Mouse (Mus musculus) bone marrow macrophage, adult 2 months (primary cell): ENCODE measurements around the gene Maats1. TPM values are rescaled to one million over a fixed set of nuclear protein-coding genes. Genes with fewer than 3 reads are reported as not detected.
A peak's percentile ranks its signal among the peaks of the same experiment; 100 is the strongest.
"Not testable (repeated sequence)": the region's sequence is repeated elsewhere in the genome, so short reads cannot be mapped to it uniquely, and the experiment has no call there.

Experiments
- H3K27ac ChIP-seq: 2 replicates; pipeline ENCODE4 v1.5.1; 2012; ENCODE audit warnings: low read depth, low read length; ENCODE audit not compliant: insufficient read depth
- H3K4me1 ChIP-seq: 2 replicates; pipeline ENCODE4 v1.6.1; 2012; ENCODE audit warnings: low read length; ENCODE audit not compliant: control insufficient read depth, insufficient read depth
- H3K4me3 ChIP-seq: 2 replicates; pipeline ENCODE4 v1.5.1; 2012; ENCODE audit warnings: mild to moderate bottlenecking, low read length, moderate library complexity; ENCODE audit not compliant: insufficient read depth
- CTCF ChIP-seq: IDR thresholded peaks from 2 replicates; pipeline ENCODE4 v1.5.1; 2012; ENCODE audit warnings: low read depth, mild to moderate bottlenecking, low read length, moderate library complexity
- POLR2A ChIP-seq: IDR thresholded peaks from 2 replicates; pipeline ENCODE4 v1.6.1; 2012; ENCODE audit warnings: mild to moderate bottlenecking, low read depth, low read length, borderline replicate concordance
- polyA plus RNA-seq: library from polyadenylated mRNA; stranded (reverse); fragments of >200 nt; gene quantifications from 2 replicates; pipeline ENCODE4 v1.2.4, GENCODE M21; 2012; ENCODE audit not compliant: missing spikeins, insufficient read depth, insufficient read length

Maats1 gene
- polyA plus RNA-seq, 1 experiment: not detected

DNA sequence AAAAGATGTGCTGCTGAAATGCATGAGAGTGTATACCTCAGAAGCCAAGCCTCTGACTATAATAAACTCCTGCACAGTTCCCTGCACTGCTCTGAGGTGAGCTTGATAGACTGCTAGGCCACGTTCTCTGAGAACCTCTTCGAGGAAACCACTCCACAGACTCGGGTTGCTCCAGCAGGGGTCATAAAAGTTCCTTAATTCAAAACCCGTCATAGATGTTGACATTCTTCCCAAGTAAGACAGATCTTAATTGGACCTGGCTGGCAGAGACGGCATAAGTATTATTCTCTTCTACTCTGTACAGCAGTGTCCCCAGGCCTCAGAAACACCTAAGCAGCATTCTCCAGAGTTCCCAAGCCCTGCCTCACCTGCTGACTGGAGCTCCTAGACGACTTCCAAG is 9.0 kb upstream of the Maats1 start:
- Histone ChIP-seq H3K4me3 (no peak overlapping the region), H3K4me1 (peaks cover 3% of the 10 kb centered on the region), H3K27ac (no peak overlapping the region)
- TF ChIP-seq CTCF (no peak), POLR2A (no peak)

GRCm38 (mm10) chr16:38350361-38350855 is 8.5 kb upstream of the Maats1 start:
- no peak overlapping the region for H3K4me3 ChIP-seq
- TF ChIP-seq CTCF (no peak), POLR2A (no peak)
- no peak overlapping the region for H3K27ac ChIP-seq
- peaks cover 4% of the 10 kb centered on the region for H3K4me1 ChIP-seq

DNA sequence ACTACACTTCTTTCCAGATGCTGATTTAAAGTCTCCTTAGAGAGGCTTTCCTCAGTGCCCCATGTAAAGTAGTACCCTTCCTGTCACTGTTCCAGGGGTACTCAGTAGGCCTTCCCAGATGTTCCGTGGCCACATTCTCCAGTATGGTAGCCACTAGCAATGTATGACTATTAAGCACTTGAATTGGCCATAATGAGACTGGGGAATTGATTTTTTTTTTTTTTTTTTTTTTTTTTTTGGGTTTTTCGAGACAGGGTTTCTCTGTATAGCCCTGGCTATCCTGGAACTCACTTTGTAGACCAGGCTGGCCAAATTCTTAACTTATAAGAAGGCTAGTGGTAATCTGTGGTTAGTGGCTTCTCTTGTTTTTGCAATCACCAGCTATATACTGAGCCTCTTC is 7.9 kb upstream of the Maats1 start:
- Histone ChIP-seq H3K27ac (no peak overlapping the region), H3K4me3 (no peak overlapping the region), H3K4me1 (peaks cover 5% of the 10 kb centered on the region)
- TF ChIP-seq POLR2A: no peak
- no peak for TF ChIP-seq CTCF

- H3K27ac ChIP-seq: no peak overlapping the region; the same call in 1 of the 2 replicates
Observed at GRCm38 (mm10) chr16:38348217-38348761, 6.3 kb upstream of the Maats1 start.

DNA sequence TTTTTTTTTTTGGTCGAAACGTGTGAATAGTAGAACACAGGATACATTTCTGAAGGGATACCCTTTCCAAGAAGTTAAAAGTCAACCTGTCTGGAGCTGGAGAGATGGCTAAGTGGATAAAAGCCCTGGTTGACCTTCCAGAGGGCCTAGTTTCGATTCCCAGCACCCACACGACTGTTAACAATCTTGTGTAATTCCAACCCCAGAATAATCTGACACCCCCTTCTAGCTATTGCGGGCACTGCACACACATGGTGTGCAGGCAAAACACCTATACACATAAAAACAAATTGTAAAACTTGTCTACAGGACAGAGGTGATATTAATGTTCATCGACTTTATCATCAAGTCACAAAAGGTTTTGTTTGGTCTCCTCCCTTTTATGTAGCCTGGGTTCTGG is 5.6 kb upstream of the Maats1 start:
- TF ChIP-seq POLR2A: no peak
- TF ChIP-seq CTCF: no peak
- Histone ChIP-seq H3K4me1 (peaks cover 5% of the 10 kb centered on the region), H3K4me3 (peak overlapping the region; percentile 70), H3K27ac (peak overlapping the region; percentile 15; the same call in 1 of the 2 replicates)

More at GRCm38 (mm10) chr16:38348217-38348761, 6.3 kb upstream of the Maats1 start:
- peaks cover 5% of the 10 kb centered on the region for H3K4me1 ChIP-seq
- TF ChIP-seq CTCF (no peak), POLR2A (no peak)
- H3K4me3 ChIP-seq: peak overlapping the region; percentile 45

DNA sequence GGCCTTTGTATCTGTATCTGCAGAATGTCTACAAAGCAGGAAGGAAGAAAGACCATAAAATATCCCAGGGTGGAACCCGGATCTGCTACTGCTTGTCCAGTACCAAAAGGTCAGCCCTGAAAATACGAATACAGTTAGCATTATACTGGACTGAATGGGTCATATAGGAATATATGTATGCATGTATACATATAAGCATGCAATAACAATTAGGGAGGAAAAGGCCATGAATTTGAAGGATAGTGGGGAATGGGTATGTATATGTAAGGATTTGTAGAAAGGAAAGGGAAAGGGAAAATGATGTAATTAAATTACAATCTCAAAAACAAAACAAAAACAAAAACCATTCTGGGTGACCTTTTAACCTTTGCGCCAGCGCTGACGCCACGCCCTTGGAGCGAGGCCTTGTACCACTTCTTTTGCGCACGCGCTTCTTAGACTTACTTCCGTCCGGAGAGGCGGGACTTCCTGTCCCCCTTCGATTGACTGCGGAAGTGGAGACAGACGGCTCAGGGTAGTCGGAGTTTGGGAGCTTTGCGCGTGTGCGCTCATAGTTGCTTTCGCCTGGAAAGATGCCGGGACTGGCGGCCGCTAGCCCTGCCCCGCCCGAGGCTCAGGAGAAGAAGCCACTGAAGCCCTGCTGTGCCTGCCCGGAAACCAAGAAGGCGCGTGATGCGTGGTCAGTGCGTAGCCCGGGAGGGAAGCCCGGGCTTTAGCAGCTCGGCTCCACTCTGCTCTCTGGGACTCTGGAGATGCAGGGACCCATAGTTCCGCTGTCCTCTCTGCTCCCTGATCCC is 4.8 kb upstream of the Maats1 start, which contains the start of the genes Cox17 and Gm21987:
Cox17 (plus strand) TSS at position 463 of the 797 bp plus-strand sequence.
Gm21987 (plus strand) TSS at position 512 of the 797 bp plus-strand sequence.
- H3K27ac ChIP-seq: peak within 1 kb of the TSS; percentile 82
- TF ChIP-seq CTCF (no peak), POLR2A (no peak)
- H3K4me3 ChIP-seq: peak within 1 kb of the TSS; percentile 70
- H3K4me1 ChIP-seq: peaks cover 7% of the 10 kb centered on the region

GRCm38 (mm10) chr16:38344941-38345725 is 3.2 kb upstream of the Maats1 start:
- Histone ChIP-seq H3K4me1 (peaks cover 7% of the 10 kb centered on the region), H3K27ac (no peak overlapping the region), H3K4me3 (no peak overlapping the region)
- no peak for TF ChIP-seq POLR2A
- TF ChIP-seq CTCF: no peak

- not testable (repeated sequence) for H3K4me1 ChIP-seq, H3K4me3 ChIP-seq, H3K27ac ChIP-seq
Observed at GRCm38 (mm10) chr16:38338077-38338476, 3.9 kb downstream of the Maats1 start.

DNA sequence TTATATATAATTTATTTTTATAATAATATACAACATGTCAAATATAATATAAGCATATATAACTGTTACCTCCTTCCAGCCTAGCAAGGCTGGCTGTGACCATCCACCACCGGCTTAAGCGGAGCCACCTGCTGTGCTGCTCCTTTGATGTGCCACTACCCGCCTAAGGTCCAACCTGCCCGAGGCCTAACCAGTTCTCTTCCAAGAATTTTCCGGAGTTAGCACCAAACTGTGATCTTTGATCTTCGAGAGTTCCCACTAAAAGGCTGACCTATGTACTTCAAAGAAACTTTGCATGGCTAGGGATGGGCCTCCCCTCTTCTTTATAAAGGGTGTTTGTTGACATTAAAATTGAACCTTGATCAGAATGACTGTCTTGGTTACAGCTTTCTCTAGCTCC is 7.5 kb downstream of the Maats1 start:
- no peak overlapping the region for H3K27ac ChIP-seq
- TF ChIP-seq CTCF (no peak), POLR2A (no peak)
- H3K4me3 ChIP-seq: no peak overlapping the region
- H3K4me1 ChIP-seq: no peaks in the 10 kb centered on the region

DNA sequence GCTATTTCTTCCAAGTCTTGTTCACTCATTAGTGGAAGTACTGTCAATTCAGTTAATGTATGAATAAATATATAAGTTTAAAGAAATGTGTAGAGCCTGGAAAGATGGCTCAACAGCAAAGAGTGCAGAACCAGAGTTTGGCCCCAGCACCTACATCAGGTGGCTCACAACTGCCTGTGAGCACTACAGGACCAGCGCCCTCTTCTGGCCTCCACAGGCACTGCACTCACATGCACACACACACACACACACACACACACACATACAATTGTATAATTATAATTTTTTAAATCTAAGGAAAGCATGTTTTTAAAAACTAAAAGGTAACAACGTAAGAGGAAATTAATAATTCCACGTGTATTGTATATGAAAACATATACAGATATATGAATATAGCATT is 12.6 kb downstream of the Maats1 start:
- TF ChIP-seq CTCF (peak; percentile 28; the same call in 1 of the 2 replicates), POLR2A (no peak)
- H3K27ac ChIP-seq: no peak overlapping the region

More for the DNA sequence above, 12.6 kb downstream of the Maats1 start:
- Histone ChIP-seq H3K4me3 (no peak overlapping the region), H3K4me1 (no peaks in the 10 kb centered on the region)
